Comparison of ENCODE assay signal across 23 mouse cellular contexts in the genomic region with DNA sequence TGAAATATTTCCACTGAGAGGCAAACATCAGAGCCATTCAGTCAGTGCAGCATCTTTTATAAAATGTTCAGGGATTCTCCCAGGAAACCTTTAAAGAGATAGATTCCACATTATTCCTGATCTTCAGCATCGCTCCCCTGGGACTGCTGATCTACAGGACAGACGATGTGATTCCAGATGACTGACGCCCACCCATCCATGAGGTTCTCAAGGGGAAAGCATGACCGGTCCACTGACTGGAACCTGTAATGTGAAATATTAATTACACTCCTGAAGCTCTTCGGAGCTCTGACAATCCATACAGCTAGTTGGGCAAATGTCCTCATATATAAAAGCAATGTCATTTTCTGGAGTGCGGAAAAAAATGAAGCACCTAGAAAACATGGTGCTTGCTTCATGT.
DNase-seq lines count a peak whose midpoint lies in the region; ATAC-seq and TF ChIP-seq lines count a peak whose summit lies in the region.
"Had no signal": no experiment of that assay in that cellular context is flagged by ENCODE, and none has a peak within 500 bp of the region (broad histone marks: within the 10 kb centered on the region; RNA-seq: fewer than 3 reads in every experiment).

No protein-coding gene starts in this region.

- H3K4me1 ChIP-seq in kidney, postnatal 0 days (replicated peaks; ENCODE audit: insufficient read depth, low read length), result no peaks in the 10 kb centered on the region
- H3K4me1 ChIP-seq in kidney, embryonic 14.5 days (ENCODE audit: control insufficient read depth, insufficient read depth, low read length), result no peaks in the 10 kb centered on the region
- no peaks in the 10 kb centered on the region for H3K4me1 ChIP-seq in midbrain, embryonic 14.5 days (ENCODE audit: control insufficient read depth, insufficient read depth, low read length)
- no peaks in the 10 kb centered on the region for H3K4me1 ChIP-seq in midbrain, embryonic 15.5 days
- H3K4me1 ChIP-seq: embryonic facial prominence, embryonic 10.5 days; embryonic facial prominence, embryonic 12.5 days; forebrain, embryonic 13.5 days had no signal

- no peak for ATAC-seq in kidney, postnatal 0 days (replicated peaks; ENCODE audit: low FRiP score, low read depth)
- no peak for ATAC-seq in kidney, embryonic 14.5 days (ENCODE audit: low FRiP score, low TSS enrichment)
- ATAC-seq in midbrain, embryonic 14.5 days (ENCODE audit: low FRiP score, low TSS enrichment), result no peak
- ATAC-seq in midbrain, embryonic 15.5 days (replicated peaks), result no peak
- ATAC-seq in monocyte, adult 5-6 weeks (replicated peaks; ENCODE audit: insufficient number of reproducible peaks, low FRiP score, low TSS enrichment, poor library complexity, severe bottlenecking), result no peak
- ATAC-seq: activated CD4-positive, CD25-positive, alpha-beta regulatory T cell, adult 4 months; CD4-positive, CD25-positive, alpha-beta regulatory T cell, adult 4 months; forebrain, embryonic 13.5 days; Patski had no signal

- no peaks in the 10 kb centered on the region for H3K36me3 ChIP-seq in kidney, postnatal 0 days (ENCODE audit: insufficient read depth, low read length)
- H3K36me3 ChIP-seq in kidney, embryonic 14.5 days (ENCODE audit: control insufficient read depth, insufficient read depth, low read length), result no peaks in the 10 kb centered on the region
- no peaks in the 10 kb centered on the region for H3K36me3 ChIP-seq in midbrain, embryonic 14.5 days (ENCODE audit: control insufficient read depth, insufficient read depth, low read length)
- H3K36me3 ChIP-seq in midbrain, embryonic 15.5 days (replicated peaks), result no peaks in the 10 kb centered on the region
- H3K36me3 ChIP-seq: embryonic facial prominence, embryonic 10.5 days; embryonic facial prominence, embryonic 12.5 days; G1E had no signal

- no peaks in the 10 kb centered on the region for H3K27me3 ChIP-seq in kidney, postnatal 0 days (ENCODE audit: insufficient read depth, low read length)
- no peaks in the 10 kb centered on the region for H3K27me3 ChIP-seq in kidney, embryonic 14.5 days (ENCODE audit: control insufficient read depth, insufficient read depth, low read length)
- H3K27me3 ChIP-seq in midbrain, embryonic 14.5 days (ENCODE audit: control insufficient read depth, insufficient read depth, low read length), result no peaks in the 10 kb centered on the region
- H3K27me3 ChIP-seq in midbrain, embryonic 15.5 days (replicated peaks), result no peaks in the 10 kb centered on the region
- H3K27me3 ChIP-seq: embryonic facial prominence, embryonic 12.5 days; forebrain, embryonic 13.5 days; Patski had no signal

- H3K27ac ChIP-seq in kidney, postnatal 0 days, result no peak overlapping the region
- H3K27ac ChIP-seq in kidney, embryonic 14.5 days (ENCODE audit: low read depth, low read length), result no peak overlapping the region
- H3K27ac ChIP-seq in midbrain, embryonic 14.5 days (replicated peaks; ENCODE audit: low read depth, low read length), result no peak overlapping the region
- H3K27ac ChIP-seq in midbrain, embryonic 15.5 days, result no peak overlapping the region
- H3K27ac ChIP-seq: embryonic facial prominence, embryonic 10.5 days; embryonic facial prominence, embryonic 12.5 days; forebrain, embryonic 13.5 days had no signal

- H3K4me2 ChIP-seq in kidney, postnatal 0 days (ENCODE audit: low read length), result no peak overlapping the region
- no peak overlapping the region for H3K4me2 ChIP-seq in kidney, embryonic 14.5 days (replicated peaks; ENCODE audit: low read depth, low read length)
- H3K4me2 ChIP-seq in midbrain, embryonic 14.5 days (ENCODE audit: low read length), result no peak overlapping the region
- H3K4me2 ChIP-seq in midbrain, embryonic 15.5 days, result no peak overlapping the region
- H3K4me2 ChIP-seq: embryonic facial prominence, embryonic 12.5 days; forebrain, embryonic 13.5 days had no signal

- WGBS in kidney, postnatal 0 days, result 51% methylated on average over 6 of the region's 6 CpGs
- 63% methylated on average over 6 of the region's 6 CpGs for WGBS in kidney, embryonic 14.5 days
- WGBS in midbrain, embryonic 14.5 days, result 61% methylated on average over 6 of the region's 6 CpGs
- 74% methylated on average over 6 of the region's 6 CpGs for WGBS in midbrain, embryonic 15.5 days

- DNase-seq in heart, adult 11 months, result peak; percentile 55
- no peak for DNase-seq in heart, adult 8-10 months (ENCODE audit: low spot score)
- DNase-seq in kidney, postnatal 0 days (ENCODE audit: low spot score), result peak; percentile 9
- peak; percentile 12 for DNase-seq in midbrain, embryonic 14.5 days
- DNase-seq in retina, embryonic 14.5 days (ENCODE audit: low spot score), result peak; percentile 55
- DNase-seq: adrenal gland, adult 8-10 months; adrenal gland, postnatal 14 days; adrenal gland, postnatal 36 days; B cell, adult 2 months; cerebellum, adult 11-12 months; cerebellum, adult 2 months; cerebellum, adult 9-10 months; cerebellum, postnatal 25 days had no signal

- no peak overlapping the region for H3K4me3 ChIP-seq in kidney, postnatal 0 days (replicated peaks; ENCODE audit: low read depth, low read length)
- no peak overlapping the region for H3K4me3 ChIP-seq in kidney, embryonic 14.5 days (ENCODE audit: low read length)
- H3K4me3 ChIP-seq in midbrain, embryonic 14.5 days (replicated peaks; ENCODE audit: low read depth, low read length), result no peak overlapping the region
- H3K4me3 ChIP-seq in midbrain, embryonic 15.5 days, result no peak overlapping the region
- H3K4me3 ChIP-seq: embryonic facial prominence, embryonic 10.5 days; embryonic facial prominence, embryonic 12.5 days; forebrain, embryonic 13.5 days had no signal

- TF ChIP-seq CTCF in kidney, postnatal 0 days (IDR thresholded peaks at IDR 0.05; ENCODE audit: low read depth), result no peak

- H3K9ac ChIP-seq in kidney, postnatal 0 days (ENCODE audit: low read depth, low read length), result no peak overlapping the region
- no peak overlapping the region for H3K9ac ChIP-seq in kidney, embryonic 14.5 days (ENCODE audit: low read depth, low read length)
- no peak overlapping the region for H3K9ac ChIP-seq in midbrain, embryonic 14.5 days (replicated peaks; ENCODE audit: low read length)
- no peak overlapping the region for H3K9ac ChIP-seq in midbrain, embryonic 15.5 days
- H3K9ac ChIP-seq: embryonic facial prominence, embryonic 12.5 days; forebrain, embryonic 13.5 days had no signal

- H3K9me3 ChIP-seq in kidney, postnatal 0 days (replicated peaks; ENCODE audit: low read length), result no peaks in the 10 kb centered on the region
- no peaks in the 10 kb centered on the region for H3K9me3 ChIP-seq in kidney, embryonic 14.5 days (ENCODE audit: control insufficient read depth, low read length)
- H3K9me3 ChIP-seq in midbrain, embryonic 14.5 days (ENCODE audit: control insufficient read depth, low read length), result no peaks in the 10 kb centered on the region
- H3K9me3 ChIP-seq in midbrain, embryonic 15.5 days, result no peaks in the 10 kb centered on the region
- H3K9me3 ChIP-seq: embryonic facial prominence, embryonic 10.5 days; embryonic facial prominence, embryonic 12.5 days; forebrain, embryonic 13.5 days; G1E had no signal
